Mouse (Mus musculus): ENCODE data around the gene Blnk. TPM values are rescaled to one million over a fixed set of nuclear protein-coding genes. Genes with fewer than 3 reads are reported as not detected.

Blnk gene
- polyA plus RNA-seq, 1 experiment from 2014 or later, result 0.56 TPM

DNA sequence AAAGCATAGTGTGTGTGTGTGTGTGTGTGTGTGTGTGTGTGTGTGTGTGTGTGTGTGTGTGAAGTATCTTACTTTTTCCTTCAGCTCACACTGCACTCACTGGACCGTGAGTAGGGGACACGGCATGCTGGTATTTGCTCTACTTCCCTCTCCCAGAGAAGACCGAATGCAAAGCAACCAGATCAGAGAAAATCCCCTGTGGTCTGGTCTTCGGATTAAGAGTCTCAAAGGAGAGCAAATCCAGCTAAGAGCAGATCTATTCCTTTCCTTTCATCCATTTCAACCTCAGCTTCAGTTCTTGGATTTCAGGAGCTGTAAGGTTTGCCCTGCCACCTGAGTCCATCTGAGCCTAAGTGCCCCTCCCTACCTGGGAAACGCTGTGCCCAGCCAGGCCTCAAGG, 16.3 kb downstream of the Blnk start:
- 17% methylated on average over 5 of the region's 5 CpGs for WGBS
- no peaks in the 10 kb centered on the region for H3K27me3 ChIP-seq (ENCODE audit: control insufficient read depth, insufficient read depth, low read length)
- ATAC-seq (ENCODE audit: low FRiP score) (no peak), DNase-seq (ENCODE audit: low spot score, missing footprints) (no peak)
- no peaks in the 10 kb centered on the region for H3K36me3 ChIP-seq (ENCODE audit: control insufficient read depth, insufficient read depth, low read length)
- H3K4me1 ChIP-seq (ENCODE audit: control insufficient read depth, insufficient read depth, low read length), result no peaks in the 10 kb centered on the region
- no peak overlapping the region for H3K27ac ChIP-seq (ENCODE audit: low read depth, low read length)
- H3K4me2 ChIP-seq, result no peak overlapping the region
- H3K4me3 ChIP-seq (ENCODE audit: low read depth, low read length), result no peak overlapping the region
- H3K9me3 ChIP-seq (ENCODE audit: control insufficient read depth, low read length), result no peaks in the 10 kb centered on the region
- H3K9ac ChIP-seq (ENCODE audit: low read length), result no peak overlapping the region

DNA sequence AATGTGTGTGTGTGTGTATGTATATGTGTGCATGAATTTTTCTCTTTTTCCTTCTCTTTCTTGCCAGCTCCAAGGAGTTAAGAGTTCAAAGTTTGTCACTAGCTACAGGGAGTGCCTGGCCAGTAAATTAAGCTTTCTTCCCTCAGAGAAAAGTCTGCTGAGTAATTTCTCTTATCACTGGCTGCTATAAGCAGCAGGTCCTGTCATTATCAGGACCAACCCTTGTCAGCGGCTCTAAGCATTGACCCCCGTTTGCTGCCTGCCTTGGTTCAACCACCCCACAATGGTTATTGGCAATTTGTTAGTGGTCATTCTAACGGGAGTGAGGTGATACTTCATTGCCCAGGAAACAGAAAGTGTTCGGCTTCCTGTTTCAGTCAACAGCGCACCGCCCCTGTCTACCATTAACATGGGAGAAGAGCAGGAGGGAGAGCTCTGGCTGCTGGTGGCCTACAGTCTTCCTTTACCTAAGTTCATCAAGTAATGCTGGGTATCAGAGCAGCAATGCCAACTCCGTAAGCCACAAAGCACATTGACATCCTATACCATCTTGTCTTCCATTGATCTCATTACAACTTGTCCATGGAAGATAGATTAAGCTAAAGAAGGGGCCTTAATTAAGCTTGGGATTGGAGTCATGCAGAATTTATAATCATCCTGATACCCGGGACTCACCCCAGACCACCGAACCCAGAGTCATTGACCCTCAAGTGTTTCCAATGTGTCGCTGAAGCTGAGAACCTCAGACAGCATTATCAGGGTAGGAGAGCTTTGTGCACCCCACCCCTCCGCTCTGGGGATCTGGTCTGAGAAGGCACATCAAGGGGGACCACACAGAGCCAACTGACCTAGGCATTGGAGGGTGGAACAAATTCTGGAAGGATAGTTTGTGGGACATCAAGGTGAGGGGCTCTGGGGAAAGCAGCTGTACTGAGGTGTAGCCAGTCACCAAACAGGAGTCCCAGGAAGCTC, 17.1 kb downstream of the Blnk start:
- Histone ChIP-seq H3K27ac (ENCODE audit: low read depth, low read length) (no peak overlapping the region), H3K9me3 (ENCODE audit: control insufficient read depth, low read length) (no peaks in the 10 kb centered on the region), H3K4me1 (ENCODE audit: control insufficient read depth, insufficient read depth, low read length) (no peaks in the 10 kb centered on the region), H3K4me3 (ENCODE audit: low read depth, low read length) (no peak overlapping the region), H3K36me3 (ENCODE audit: control insufficient read depth, insufficient read depth, low read length) (no peaks in the 10 kb centered on the region), H3K9ac (ENCODE audit: low read length) (no peak overlapping the region), H3K27me3 (ENCODE audit: control insufficient read depth, insufficient read depth, low read length) (no peaks in the 10 kb centered on the region), H3K4me2 (no peak overlapping the region)
- 84% methylated on average over 11 of the region's 11 CpGs for WGBS
- ATAC-seq (ENCODE audit: low FRiP score) (no peak), DNase-seq (ENCODE audit: low spot score, missing footprints) (no peak)

DNA sequence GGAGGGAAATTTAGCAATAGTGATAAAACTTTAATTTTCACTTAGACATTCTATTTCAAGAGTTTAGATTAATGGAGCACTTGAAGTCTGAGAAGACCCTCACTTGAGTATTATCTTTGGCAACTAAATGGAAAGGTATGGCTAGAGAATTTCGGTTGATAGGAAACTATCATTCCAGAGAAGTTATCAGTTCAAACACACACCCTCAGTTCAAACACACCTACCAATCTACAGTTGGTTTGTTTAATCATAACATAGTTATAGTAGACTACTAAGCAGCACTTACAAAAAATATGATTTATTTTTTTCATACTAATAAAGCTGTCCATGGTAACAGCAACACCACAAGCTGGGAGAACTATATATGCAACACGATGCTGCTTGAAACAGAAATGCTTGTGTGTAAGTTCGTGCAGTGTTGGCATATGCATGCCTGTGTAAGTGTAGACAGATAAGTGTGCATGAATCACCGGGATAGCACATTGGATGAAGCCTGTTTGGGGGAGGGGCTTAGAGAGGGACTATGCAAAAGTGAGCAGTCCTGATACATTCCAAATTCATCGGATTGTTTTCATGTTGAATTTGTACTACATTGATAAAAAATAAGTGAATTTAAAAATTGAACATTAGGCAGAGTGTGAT, 22.9 kb downstream of the Blnk start:
- Histone ChIP-seq H3K27me3 (ENCODE audit: control insufficient read depth, insufficient read depth, low read length) (no peaks in the 10 kb centered on the region), H3K27ac (ENCODE audit: low read depth, low read length) (no peak overlapping the region), H3K4me2 (no peak overlapping the region), H3K9ac (ENCODE audit: low read length) (no peak overlapping the region), H3K36me3 (ENCODE audit: control insufficient read depth, insufficient read depth, low read length) (no peaks in the 10 kb centered on the region), H3K9me3 (ENCODE audit: control insufficient read depth, low read length) (no peaks in the 10 kb centered on the region), H3K4me1 (ENCODE audit: control insufficient read depth, insufficient read depth, low read length) (no peaks in the 10 kb centered on the region), H3K4me3 (ENCODE audit: low read depth, low read length) (no peak overlapping the region)
- ATAC-seq (ENCODE audit: low FRiP score), result no peak
- 88% methylated on average over 5 of the region's 5 CpGs for WGBS
- DNase-seq (ENCODE audit: low spot score, missing footprints), result no peak

DNA sequence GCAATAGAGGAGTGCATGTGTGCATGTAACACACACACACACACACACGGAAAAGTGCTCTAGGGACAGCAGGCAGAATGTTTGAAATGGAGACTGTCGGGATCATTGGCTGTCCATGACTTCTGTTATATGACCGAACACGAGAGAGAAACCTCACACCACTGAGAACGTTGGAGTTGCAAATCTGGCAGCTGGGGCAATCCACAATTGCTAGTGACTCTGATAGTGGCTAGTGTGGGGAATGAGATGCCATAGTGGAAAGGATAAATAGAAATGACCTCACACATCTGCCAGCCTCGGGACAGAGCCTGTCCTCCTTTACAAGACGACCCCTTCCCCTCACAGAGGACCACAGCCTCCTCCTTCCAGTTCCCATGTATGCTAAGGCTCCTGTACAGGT, 23.6 kb downstream of the Blnk start:
- no peaks in the 10 kb centered on the region for H3K4me1 ChIP-seq (ENCODE audit: control insufficient read depth, insufficient read depth, low read length)
- H3K36me3 ChIP-seq (ENCODE audit: control insufficient read depth, insufficient read depth, low read length), result no peaks in the 10 kb centered on the region
- DNase-seq (ENCODE audit: low spot score, missing footprints) (no peak), ATAC-seq (ENCODE audit: low FRiP score) (no peak)
- no peak overlapping the region for H3K4me3 ChIP-seq (ENCODE audit: low read depth, low read length)
- H3K27me3 ChIP-seq (ENCODE audit: control insufficient read depth, insufficient read depth, low read length), result no peaks in the 10 kb centered on the region
- H3K4me2 ChIP-seq, result no peak overlapping the region
- H3K9me3 ChIP-seq (ENCODE audit: control insufficient read depth, low read length), result no peaks in the 10 kb centered on the region
- no peak overlapping the region for H3K27ac ChIP-seq (ENCODE audit: low read depth, low read length)
- H3K9ac ChIP-seq (ENCODE audit: low read length), result no peak overlapping the region
- 79% methylated on average over 7 of the region's 7 CpGs for WGBS

DNA sequence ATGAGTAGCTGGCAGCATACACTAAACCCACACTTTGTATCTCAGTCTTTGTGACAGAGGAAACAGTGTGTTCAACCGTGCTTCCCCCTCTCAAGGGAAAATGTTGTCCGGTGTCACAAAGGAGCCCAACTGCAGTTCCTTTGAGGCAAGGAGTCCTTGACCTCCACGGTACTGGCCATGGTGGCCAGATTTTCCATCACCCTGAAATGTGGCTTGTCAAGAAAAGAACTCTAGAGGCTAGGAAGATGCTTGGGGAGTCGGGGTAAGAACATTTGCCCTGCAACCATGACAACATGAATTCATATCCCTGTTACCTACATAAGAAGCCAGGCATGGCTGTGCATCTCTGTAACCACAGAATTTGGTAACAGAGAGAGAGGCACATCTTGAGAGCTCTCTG, 24.0 kb downstream of the Blnk start:
- no peaks in the 10 kb centered on the region for H3K9me3 ChIP-seq (ENCODE audit: control insufficient read depth, low read length)
- WGBS, result 78% methylated on average over 4 of the region's 4 CpGs
- ATAC-seq (ENCODE audit: low FRiP score) (no peak), DNase-seq (ENCODE audit: low spot score, missing footprints) (no peak)
- no peak overlapping the region for H3K9ac ChIP-seq (ENCODE audit: low read length)
- no peak overlapping the region for H3K27ac ChIP-seq (ENCODE audit: low read depth, low read length)
- H3K4me1 ChIP-seq (ENCODE audit: control insufficient read depth, insufficient read depth, low read length), result no peaks in the 10 kb centered on the region
- no peaks in the 10 kb centered on the region for H3K36me3 ChIP-seq (ENCODE audit: control insufficient read depth, insufficient read depth, low read length)
- H3K27me3 ChIP-seq (ENCODE audit: control insufficient read depth, insufficient read depth, low read length), result no peaks in the 10 kb centered on the region
- no peak overlapping the region for H3K4me3 ChIP-seq (ENCODE audit: low read depth, low read length)
- no peak overlapping the region for H3K4me2 ChIP-seq

DNA sequence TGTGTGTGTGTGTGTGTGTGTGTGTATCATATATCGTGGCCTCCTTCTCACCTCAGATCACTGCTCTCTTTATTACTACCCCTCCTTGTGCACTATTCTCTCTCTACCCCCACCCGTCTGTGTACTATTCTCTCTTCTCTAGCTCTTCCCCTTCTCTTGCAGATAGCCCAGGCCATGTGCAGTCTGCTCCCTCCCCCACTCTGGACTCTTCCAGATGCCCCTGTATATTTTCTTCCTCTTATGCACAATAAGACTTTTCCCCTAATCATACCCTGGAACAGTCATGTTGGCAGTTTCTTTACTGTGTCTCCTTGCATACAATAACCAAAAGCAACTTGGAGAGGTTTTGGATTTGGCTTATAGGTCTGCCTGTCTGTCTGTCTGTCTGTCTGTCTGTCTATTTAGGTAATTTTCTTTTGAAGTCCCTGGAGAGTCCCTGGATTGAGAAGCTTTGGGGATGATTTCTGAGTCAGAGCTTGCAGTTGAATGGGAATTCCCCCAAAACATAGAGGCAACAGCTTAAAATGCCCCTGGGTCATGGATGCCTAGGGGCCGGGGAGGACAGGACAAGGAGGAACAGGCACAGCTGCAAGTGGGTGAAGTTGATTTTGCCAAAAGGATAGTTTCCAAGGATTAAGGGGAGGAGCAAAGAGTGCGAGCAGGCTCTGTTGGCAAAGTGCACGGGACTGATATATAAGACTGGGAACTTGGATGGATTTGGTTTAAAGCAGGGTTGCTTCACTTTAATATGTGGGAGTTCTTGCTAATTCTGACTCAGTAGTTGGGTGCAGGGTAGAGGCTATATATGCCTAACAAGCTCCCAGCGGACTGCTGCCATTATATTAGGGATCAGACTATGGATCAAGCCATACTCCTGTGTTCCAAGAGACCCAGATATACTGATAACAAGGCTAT, 29.1 kb downstream of the Blnk start:
- Histone ChIP-seq H3K27ac (ENCODE audit: low read depth, low read length) (no peak overlapping the region), H3K4me3 (ENCODE audit: low read depth, low read length) (no peak overlapping the region), H3K9me3 (ENCODE audit: control insufficient read depth, low read length) (no peaks in the 10 kb centered on the region), H3K4me1 (ENCODE audit: control insufficient read depth, insufficient read depth, low read length) (no peaks in the 10 kb centered on the region), H3K4me2 (no peak overlapping the region), H3K36me3 (ENCODE audit: control insufficient read depth, insufficient read depth, low read length) (no peaks in the 10 kb centered on the region), H3K9ac (ENCODE audit: low read length) (no peak overlapping the region), H3K27me3 (ENCODE audit: control insufficient read depth, insufficient read depth, low read length) (no peaks in the 10 kb centered on the region)
- DNase-seq (ENCODE audit: low spot score, missing footprints) (no peak), ATAC-seq (ENCODE audit: low FRiP score) (no peak)
- 87% methylated on average over 6 of the region's 6 CpGs for WGBS

DNA sequence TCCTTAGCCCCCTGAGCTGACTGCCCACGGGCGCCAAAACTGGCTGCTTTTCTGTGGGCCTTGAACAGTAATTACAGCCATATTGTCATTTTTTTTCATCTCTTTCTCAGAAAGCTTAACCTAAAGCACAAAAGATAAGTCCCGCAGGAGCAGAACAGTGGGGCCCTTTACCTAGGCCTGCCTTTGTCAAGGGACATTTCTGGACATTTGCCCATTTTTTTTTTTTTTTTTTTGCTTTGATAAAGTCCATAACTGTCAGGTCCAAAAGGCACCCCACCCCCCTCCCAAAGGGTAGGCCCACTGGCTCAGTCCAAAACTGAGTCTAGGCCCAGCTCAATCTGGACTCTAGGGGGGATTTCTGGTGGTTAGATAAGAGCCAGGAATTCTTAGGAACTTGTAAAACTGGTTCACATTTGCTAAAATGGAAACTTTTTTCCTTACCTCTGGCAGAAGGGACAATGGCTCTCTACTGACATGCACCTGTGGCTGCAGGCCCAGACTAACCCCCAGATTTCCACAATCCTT, 29.9 kb downstream of the Blnk start:
- Histone ChIP-seq H3K36me3 (ENCODE audit: control insufficient read depth, insufficient read depth, low read length) (no peaks in the 10 kb centered on the region), H3K27ac (ENCODE audit: low read depth, low read length) (no peak overlapping the region), H3K9ac (ENCODE audit: low read length) (no peak overlapping the region), H3K27me3 (ENCODE audit: control insufficient read depth, insufficient read depth, low read length) (no peaks in the 10 kb centered on the region), H3K4me3 (ENCODE audit: low read depth, low read length) (no peak overlapping the region), H3K4me1 (ENCODE audit: control insufficient read depth, insufficient read depth, low read length) (no peaks in the 10 kb centered on the region), H3K4me2 (no peak overlapping the region), H3K9me3 (ENCODE audit: control insufficient read depth, low read length) (no peaks in the 10 kb centered on the region)
- WGBS, result 73% methylated on average over 3 of the region's 3 CpGs
- DNase-seq (ENCODE audit: low spot score, missing footprints) (no peak), ATAC-seq (ENCODE audit: low FRiP score) (no peak)

DNA sequence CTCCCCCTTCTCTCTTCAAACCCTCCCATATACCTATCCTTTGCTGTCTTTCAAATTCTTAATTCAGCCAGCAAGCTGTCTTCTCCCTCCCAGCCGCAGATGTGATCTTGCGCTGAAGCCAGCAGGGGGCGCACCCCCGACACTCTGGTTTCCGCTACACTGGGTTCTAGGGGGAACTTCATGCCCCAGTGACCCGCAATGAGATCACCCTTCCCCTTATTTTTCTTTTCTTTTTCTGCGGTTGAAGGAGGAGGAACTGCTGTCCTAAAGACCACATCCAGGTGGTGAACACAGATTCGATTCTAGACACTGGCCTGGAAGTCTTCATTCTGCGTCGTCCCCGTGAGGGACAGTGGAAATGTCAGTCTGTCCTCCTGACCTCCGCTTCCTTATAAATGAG, 31.3 kb downstream of the Blnk start:
- Histone ChIP-seq H3K4me2 (no peak overlapping the region), H3K4me3 (ENCODE audit: low read depth, low read length) (no peak overlapping the region), H3K27ac (ENCODE audit: low read depth, low read length) (no peak overlapping the region), H3K36me3 (ENCODE audit: control insufficient read depth, insufficient read depth, low read length) (no peaks in the 10 kb centered on the region), H3K4me1 (ENCODE audit: control insufficient read depth, insufficient read depth, low read length) (no peaks in the 10 kb centered on the region), H3K27me3 (ENCODE audit: control insufficient read depth, insufficient read depth, low read length) (no peaks in the 10 kb centered on the region), H3K9me3 (ENCODE audit: control insufficient read depth, low read length) (no peaks in the 10 kb centered on the region), H3K9ac (ENCODE audit: low read length) (no peak overlapping the region)
- WGBS, result 49% methylated on average over 12 of the region's 12 CpGs
- DNase-seq (ENCODE audit: low spot score, missing footprints) (peak; percentile 91), ATAC-seq (ENCODE audit: low FRiP score) (0 out of 2 replicates have a peak, but pooled peaks have one; percentile 19)

Measured in midbrain, embryonic 11.5 days (tissue).